Mouse (Mus musculus): ENCODE results near the gene Tex2. TPM values are rescaled to one million over a fixed set of nuclear protein-coding genes. Genes with fewer than 3 reads are reported as not detected.

Tex2 gene
- polyA plus RNA-seq, 1 experiment from 2014 or later, result 7.8 TPM

DNA sequence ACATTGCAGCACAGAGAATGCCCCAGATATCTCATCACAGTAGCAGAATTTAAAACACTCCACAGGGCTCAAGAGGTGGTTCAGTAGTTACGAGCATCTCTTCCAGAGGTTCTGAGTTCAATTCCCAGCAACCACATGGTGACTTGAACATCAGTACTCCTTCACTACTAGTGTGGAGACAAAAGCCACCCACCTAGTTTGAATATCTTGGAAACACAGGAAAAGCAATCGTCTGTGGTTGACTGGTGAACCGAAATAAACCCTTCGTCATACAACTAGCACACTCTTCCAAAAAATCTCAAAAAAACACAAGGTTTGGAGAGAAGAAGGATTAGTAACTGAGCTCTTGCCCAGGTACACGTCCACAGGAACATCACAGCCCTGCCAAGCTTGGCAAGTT is 149.4 kb downstream of the Tex2 start:
- Histone ChIP-seq H3K36me3 (no peaks in the 10 kb centered on the region), H3K27ac (no peak overlapping the region), H3K9me3 (no peaks in the 10 kb centered on the region), H3K4me2 (no peak overlapping the region), H3K9ac (replicated peaks) (no peak overlapping the region), H3K4me3 (replicated peaks) (no peak overlapping the region), H3K4me1 (replicated peaks) (peaks cover 22% of the 10 kb centered on the region), H3K27me3 (no peaks in the 10 kb centered on the region)
- 81% methylated on average over 5 of the region's 5 CpGs for WGBS
- no peak for ATAC-seq (ENCODE audit: insufficient number of reproducible peaks, insufficient read depth, low FRiP score, low TSS enrichment, low read depth)

- Histone ChIP-seq H3K27ac (no peak overlapping the region), H3K4me2 (no peak overlapping the region), H3K4me1 (replicated peaks) (peaks cover 17% of the 10 kb centered on the region), H3K9ac (replicated peaks) (no peak overlapping the region), H3K4me3 (replicated peaks) (no peak overlapping the region), H3K27me3 (no peaks in the 10 kb centered on the region), H3K9me3 (no peaks in the 10 kb centered on the region), H3K36me3 (no peaks in the 10 kb centered on the region)
- WGBS, result 69% methylated on average over 3 of the region's 3 CpGs
- no peak for ATAC-seq (ENCODE audit: insufficient number of reproducible peaks, insufficient read depth, low FRiP score, low TSS enrichment, low read depth)
Observed at GRCm38 (mm10) chr11:106462309-106462708, 150.9 kb downstream of the Tex2 start.

GRCm38 (mm10) chr11:106461145-106461932 is 151.9 kb downstream of the Tex2 start:
- H3K27ac ChIP-seq, result no peak overlapping the region
- H3K4me3 ChIP-seq (replicated peaks), result no peak overlapping the region
- ATAC-seq (ENCODE audit: insufficient number of reproducible peaks, insufficient read depth, low FRiP score, low TSS enrichment, low read depth), result no peak
- no peak overlapping the region for H3K4me2 ChIP-seq
- no peaks in the 10 kb centered on the region for H3K9me3 ChIP-seq
- peaks cover 16% of the 10 kb centered on the region for H3K4me1 ChIP-seq (replicated peaks)
- H3K27me3 ChIP-seq, result no peaks in the 10 kb centered on the region
- no peak overlapping the region for H3K9ac ChIP-seq (replicated peaks)
- WGBS, result 85% methylated on average over 5 of the region's 5 CpGs
- H3K36me3 ChIP-seq, result 0 out of 2 replicates have a peak, but pooled peaks cover under 1% of the 10 kb centered on the region

DNA sequence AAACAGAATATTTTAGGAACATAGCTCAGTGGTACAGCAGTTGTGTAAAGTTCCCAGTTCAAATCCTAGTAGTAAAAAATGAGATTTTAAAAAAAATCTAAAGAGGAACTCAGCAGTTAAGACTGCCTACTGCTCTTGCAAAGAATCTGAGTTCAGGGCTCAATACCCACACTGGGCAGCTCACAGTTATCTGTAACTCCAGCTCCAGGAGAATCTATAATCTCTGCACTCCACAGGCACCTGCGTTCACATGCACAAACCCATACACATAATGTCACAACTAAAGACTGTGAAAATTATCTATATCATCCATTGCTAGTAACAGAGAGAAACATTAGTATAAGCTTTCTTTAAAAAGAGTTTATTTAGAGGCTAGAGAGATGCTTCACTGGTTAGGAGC is 152.6 kb downstream of the Tex2 start:
- WGBS, result 93% methylated on average over 1 of the region's 1 CpGs
- Histone ChIP-seq H3K4me3 (replicated peaks) (no peak overlapping the region), H3K9ac (replicated peaks) (no peak overlapping the region), H3K4me2 (no peak overlapping the region), H3K4me1 (replicated peaks) (peaks cover 10% of the 10 kb centered on the region; the same call in 1 of the 2 replicates), H3K36me3 (0 out of 2 replicates have a peak, but pooled peaks cover 4% of the 10 kb centered on the region), H3K9me3 (no peaks in the 10 kb centered on the region), H3K27me3 (no peaks in the 10 kb centered on the region), H3K27ac (no peak overlapping the region)
- no peak for ATAC-seq (ENCODE audit: insufficient number of reproducible peaks, insufficient read depth, low FRiP score, low TSS enrichment, low read depth)

GRCm38 (mm10) chr11:106458540-106458939 is 154.7 kb downstream of the Tex2 start:
- no peaks in the 10 kb centered on the region for H3K27me3 ChIP-seq
- H3K36me3 ChIP-seq, result 0 out of 2 replicates have a peak, but pooled peaks cover 7% of the 10 kb centered on the region
- WGBS, result 88% methylated on average over 4 of the region's 4 CpGs
- no peak for ATAC-seq (ENCODE audit: insufficient number of reproducible peaks, insufficient read depth, low FRiP score, low TSS enrichment, low read depth)
- no peak overlapping the region for H3K4me3 ChIP-seq (replicated peaks)
- H3K4me1 ChIP-seq (replicated peaks), result 0 out of 2 replicates have a peak, but pooled peaks cover 3% of the 10 kb centered on the region
- H3K4me2 ChIP-seq, result no peak overlapping the region
- H3K9ac ChIP-seq (replicated peaks), result no peak overlapping the region
- H3K27ac ChIP-seq, result no peak overlapping the region
- no peaks in the 10 kb centered on the region for H3K9me3 ChIP-seq

Other genes with a start within 250 kb of the Tex2 start
- gene Prr29, start 248.0 kb downstream of the Tex2 start, polyA plus RNA-seq (2016; fragmentation: Nextera tagmentation; extraction: Ambion mirVana), result not detected in 2 replicates
- 17.8 and 27.9 TPM in 2 replicates for gene Icam2, start 225.3 kb downstream of the Tex2 start, polyA plus RNA-seq (2016; fragmentation: Nextera tagmentation; extraction: Ambion mirVana)
- 7.9 and 8.3 TPM in 2 replicates for gene Ern1, start 125.6 kb downstream of the Tex2 start, polyA plus RNA-seq (2016; fragmentation: Nextera tagmentation; extraction: Ambion mirVana)
- gene Pecam1, start 137.2 kb upstream of the Tex2 start, polyA plus RNA-seq (2016; fragmentation: Nextera tagmentation; extraction: Ambion mirVana), result 23.6 and 27.0 TPM in 2 replicates
- gene Milr1, start 137.8 kb upstream of the Tex2 start, polyA plus RNA-seq (2016; fragmentation: Nextera tagmentation; extraction: Ambion mirVana), result 0.66 and 1.0 TPM in 2 replicates
- gene Polg2, start 166.1 kb upstream of the Tex2 start, polyA plus RNA-seq (2016; fragmentation: Nextera tagmentation; extraction: Ambion mirVana), result 14.8 and 15.0 TPM in 2 replicates
- gene Ddx5, start 175.8 kb upstream of the Tex2 start, polyA plus RNA-seq (2016; fragmentation: Nextera tagmentation; extraction: Ambion mirVana), result 420 and 426 TPM in 2 replicates
- gene Cep95, start 175.8 kb upstream of the Tex2 start, polyA plus RNA-seq (2016; fragmentation: Nextera tagmentation; extraction: Ambion mirVana), result 27.3 and 30.4 TPM in 2 replicates

Data from limb, embryonic 12.5 days (tissue).